Mouse (Mus musculus) G1E-ER4 (cell line): ENCODE measurements around the gene Zbed6. TPM values are rescaled to one million over a fixed set of nuclear protein-coding genes. Genes with fewer than 3 reads are reported as not detected.

Source experiments
- GATA1 ChIP-seq: IDR thresholded peaks from one replicate; pipeline ENCODE4 v1.8.0; 2012; ENCODE audit warnings: low read length, inconsistent platforms
- polyA plus RNA-seq: library from polyadenylated mRNA; stranded (reverse); fragments of >175 nt; gene quantifications from 2 replicates; pipeline ENCODE4 v1.2.3, GENCODE M21; 2012

Zbed6 gene
- polyA plus RNA-seq = not detected in 2 replicates

DNA sequence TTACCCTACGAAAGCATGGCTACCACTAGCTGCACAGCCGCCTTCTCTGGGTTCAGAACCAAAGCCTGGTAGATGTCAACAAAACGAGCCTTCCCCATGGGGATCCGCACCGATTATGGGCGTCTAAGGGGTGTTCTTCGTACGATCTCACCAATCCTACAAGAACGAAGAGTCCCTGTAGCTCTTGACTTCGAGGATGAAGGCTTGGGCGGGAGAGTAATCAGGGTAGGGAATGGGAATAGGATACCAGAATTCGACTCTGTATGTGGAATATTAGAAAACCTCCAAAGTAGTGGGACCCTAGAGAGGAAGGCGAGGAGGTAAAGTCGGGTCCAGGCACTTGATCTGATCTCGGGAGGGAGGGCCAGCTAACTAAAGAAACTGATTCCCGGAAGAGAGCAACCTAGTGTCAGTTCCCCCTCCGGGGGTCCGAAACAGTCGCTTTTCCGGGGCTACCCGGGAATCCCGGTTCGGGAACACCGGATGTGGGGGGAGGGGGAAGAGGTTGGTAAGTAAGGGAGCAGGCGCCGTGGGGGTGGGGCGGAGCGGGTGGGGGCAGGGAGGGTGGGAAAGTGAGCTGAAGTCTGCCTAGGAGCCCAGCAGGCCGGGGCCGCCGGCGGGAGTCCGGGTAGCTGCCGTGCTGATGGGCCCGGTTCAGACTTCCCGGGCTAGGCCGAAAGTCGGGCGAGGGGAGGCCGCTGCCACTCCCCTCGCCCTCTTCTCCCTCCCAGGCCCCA lies at the start of gene Zbed6:
Gene Zbed6, minus strand, starts transcription at position 420 of the 737 bp plus-strand sequence.
- TF ChIP-seq GATA1 = no peak

DNA sequence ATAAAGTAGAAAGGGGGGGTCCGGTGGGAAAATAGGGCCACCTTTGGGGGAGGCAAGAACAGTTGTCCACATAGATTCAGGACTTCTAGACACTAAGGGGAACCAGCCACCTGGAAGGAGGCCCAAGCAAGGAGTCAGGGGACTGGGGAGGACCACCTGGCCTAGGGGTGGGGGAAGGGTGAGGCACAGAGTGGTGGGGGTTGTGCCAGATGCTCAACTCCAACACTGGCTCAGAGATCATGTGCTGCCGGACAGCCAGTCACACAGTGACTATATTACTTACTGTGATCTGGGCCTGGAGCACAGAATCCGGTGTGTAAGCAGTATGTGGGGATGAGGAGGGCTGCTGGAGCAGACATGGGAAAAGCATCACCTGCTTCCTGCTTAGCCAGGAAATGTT lies 48.6 kb upstream of the Zbed6 start:
- no peak for TF ChIP-seq GATA1

DNA sequence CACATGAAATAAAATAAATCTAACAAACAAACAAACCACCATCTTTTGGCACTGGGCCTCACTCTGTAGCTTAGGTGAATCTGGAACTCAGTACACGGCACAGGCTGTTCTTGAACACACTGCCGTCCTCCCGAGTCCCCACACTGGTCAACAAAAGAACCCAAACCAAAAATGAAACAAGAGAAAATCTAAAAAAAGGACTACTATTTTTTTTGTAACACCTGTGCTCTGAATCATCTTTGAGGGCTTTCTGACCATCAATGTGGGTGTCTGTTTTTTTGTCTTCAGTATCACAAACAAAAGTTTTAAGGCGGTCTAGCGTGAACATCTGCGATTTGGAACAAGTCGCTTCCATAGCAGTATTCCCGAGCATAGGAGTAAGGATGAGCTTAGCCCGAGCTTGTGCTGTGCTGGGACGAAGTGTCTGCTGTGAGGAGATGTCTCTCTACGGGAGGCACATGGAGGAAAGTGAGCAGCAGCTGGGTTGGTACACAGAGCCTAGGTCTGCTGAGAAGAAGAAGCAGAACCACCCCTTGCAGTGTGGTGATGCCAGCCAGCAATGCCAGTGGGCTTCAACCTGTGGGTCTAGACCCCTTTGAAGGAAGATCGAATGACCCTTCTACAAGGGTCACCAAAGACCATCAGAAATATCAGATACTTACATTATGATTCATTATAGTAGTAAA lies 37.4 kb upstream of the Zbed6 start:
- TF ChIP-seq GATA1 = no peak

DNA sequence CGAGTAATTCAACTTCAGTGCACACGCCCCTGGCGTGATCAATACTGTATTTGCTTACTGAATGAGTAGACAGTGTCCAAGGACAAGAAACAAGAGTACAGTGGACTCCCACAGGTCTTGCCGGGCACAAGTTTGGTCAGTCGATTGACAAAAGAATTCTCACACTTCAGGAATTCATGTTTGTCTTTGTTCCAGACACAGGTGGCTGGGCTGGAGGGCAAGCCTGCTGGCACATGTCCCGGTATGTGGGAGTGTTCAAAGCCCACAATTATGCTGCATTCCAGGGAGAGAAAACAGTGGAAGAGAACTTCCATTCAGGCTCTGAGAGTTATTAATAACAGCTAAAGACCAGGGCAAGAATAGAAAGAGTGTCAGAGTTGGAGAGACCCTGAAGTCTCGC lies 35.2 kb upstream of the Zbed6 start:
- TF ChIP-seq GATA1 = no peak

DNA sequence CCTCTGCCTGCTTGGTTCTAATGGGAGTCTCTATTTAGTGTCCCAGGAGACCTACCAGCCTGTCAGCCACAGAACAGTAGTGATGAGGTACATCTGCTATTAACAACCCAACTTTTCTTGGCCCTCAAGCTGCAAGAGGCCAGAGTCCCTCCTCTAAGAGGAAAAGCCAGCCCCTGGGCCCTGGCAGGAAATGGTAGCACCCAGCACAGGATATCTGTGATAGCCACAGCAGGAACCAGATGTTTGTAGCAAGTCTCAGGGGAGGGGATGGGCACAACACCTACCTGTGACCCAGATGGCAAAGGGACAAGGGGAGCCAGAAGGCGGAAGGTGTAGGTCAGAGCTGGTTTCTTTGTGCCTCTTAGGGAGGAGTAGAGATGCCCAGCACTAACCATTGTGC lies 34.2 kb upstream of the Zbed6 start:
- no peak for TF ChIP-seq GATA1

DNA sequence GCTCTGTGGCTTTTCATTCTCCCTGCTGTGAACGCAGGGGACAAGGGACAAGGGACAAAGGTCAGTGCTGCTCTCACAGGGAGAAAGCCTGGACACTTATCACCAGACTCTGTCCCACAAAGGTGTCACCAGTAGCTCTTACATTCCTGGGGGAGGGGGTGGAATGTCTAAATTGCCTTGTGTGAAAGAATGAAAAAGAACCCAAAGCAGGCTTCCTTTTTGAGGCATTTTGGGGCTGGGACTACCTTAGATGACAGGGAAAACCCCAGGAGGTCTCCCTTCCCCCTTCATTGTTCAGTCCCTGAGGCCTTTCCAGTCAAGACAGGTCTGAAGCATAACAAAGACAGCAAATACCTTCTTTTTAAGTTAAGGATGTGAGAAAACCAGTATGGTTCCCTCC lies 33.6 kb upstream of the Zbed6 start:
- TF ChIP-seq GATA1 = no peak

DNA sequence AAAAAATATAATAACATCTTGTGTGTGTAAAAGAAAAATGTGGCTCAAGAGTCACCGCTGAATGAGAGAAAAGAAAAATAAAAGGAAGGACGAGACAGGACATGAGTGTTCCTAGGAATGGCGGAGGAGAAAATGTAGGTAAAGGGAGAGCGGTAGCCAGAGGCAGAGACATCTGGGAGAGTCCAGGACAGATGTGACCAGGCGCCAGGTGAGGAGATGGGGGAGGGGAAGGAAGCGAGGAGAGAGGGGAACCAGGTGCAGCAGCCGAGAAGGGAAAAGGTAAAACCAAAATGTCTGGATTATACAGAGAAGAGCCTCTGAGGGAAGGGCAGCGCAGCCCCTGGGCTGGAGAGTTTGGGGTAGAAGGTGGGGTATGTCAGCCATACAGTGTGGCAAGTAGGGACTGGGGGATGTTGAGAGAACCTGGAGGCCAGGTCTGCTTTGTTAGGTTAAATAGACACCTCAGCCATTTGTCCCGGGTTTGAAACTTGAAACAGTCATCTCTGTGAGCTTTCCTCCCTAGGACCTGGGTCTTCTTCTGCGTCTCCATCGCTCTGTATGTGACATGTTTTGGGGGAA lies 32.9 kb upstream of the Zbed6 start:
- no peak for TF ChIP-seq GATA1

DNA sequence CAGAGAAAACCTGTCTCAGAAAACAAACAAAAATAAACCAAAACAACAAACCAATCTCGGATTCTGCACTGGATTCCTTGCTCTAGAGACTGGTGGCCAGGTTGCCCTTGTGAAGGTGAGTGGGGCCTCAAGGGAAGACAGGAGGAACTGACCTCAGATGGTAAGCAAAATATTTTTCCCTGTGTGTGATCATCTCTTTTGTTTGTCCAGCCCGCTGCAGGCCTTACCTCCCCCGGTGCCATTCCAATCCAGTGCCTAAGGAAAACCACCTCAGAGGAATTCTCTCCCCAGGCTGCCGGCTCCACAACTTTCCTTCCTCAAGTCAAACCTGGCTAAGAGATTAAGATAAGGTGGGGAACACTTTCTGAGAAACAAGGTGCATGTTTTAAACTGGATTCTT lies 31.5 kb upstream of the Zbed6 start:
- no peak for TF ChIP-seq GATA1

DNA sequence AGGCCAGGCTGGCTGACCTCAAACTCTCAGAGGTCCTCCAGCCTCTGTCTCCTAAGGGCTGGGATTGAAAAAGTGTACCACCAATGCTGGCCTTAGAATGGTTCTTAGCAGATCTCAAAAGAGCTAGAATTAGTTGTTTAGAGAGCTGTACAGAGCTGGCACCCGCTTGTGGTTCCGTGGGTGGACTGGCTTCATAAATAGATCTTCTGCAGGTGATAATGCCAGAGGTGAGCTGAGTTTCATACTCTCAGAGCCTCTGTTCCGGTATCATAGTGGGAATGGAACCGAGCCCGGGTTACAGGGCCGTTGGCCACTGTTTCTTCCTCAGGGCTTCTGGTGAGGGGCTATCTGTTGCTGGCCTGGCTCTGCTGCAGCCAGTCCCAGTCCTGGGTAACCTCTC lies 30.4 kb upstream of the Zbed6 start:
- TF ChIP-seq GATA1 = no peak

DNA sequence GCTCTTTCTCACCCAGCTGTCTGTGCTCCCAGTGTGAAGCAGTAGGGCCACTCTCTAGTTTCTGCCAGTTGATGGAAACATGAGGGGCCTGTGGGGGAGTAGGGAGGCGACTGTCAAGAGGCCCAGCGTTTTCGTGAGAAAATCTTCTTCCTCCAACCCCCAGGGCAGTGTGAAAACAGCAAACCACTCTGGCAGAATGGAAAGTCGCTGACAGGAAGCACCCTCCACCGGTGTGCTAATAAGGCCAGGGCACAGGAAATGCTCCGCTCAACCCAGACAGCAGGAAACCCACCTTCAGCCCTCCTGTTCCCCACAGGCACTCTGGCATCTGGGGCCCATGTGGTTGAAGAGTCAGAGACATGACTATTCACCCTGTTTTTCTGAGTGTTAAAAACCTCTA lies 29.2 kb upstream of the Zbed6 start, which contains the start of gene Lax1:
Gene Lax1, minus strand, starts transcription at position 212 of the 400 bp plus-strand sequence.
- TF ChIP-seq GATA1 = no peak

DNA sequence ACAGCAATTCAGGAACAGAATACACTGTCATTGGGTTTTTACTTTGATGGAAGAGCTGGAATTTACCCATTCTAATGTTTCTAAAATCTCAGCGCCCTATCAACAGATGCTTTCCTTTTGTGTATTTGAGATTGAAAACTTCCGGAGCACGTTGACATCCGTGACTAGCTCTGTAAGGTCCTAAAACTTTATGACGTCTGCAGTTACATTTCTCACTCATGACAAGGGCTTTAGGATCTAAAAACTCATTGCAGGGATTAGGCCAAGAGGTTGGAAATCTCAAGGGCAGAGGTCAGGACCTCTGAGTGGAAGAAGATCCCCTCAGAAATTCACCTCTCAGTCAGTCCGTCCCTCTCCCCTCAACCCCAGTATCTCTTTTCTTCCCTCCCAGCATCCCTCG lies 27.6 kb upstream of the Zbed6 start:
- no peak for TF ChIP-seq GATA1

DNA sequence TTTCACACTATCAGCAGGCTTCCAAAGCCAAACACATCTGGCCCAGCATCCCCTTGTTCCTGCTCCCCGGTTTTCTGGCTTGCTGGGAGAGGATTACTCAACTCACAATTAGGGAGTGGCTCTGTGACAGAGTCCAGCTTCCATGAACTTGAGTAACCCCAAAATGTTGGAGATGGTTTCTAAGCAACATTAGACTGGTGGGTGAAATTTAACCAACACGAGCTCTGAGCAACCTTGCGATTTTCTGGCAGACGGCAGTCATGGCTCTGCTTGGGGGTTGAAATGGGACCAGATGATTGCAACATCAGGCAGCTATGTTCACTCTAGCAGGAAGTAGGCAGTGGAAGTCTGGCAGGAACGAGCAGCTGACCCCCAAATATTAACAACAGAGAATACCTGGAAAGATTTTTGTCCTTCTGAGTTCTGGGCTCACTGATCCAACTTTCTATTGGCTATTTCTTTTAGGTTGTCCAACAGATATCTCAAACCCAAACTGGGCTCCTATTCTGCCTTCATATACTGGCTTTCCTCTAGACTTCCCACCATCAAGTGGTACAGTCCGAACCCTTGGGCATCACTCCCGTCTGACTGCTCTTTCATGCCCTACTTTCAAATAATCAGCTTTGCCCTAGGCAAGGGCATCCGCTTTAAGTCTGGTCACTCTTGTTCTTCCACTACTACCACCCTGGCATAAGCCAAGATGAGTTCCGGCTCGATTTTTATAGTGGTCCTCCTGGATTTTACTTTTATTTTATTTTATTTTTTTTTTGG lies 25.2 kb upstream of the Zbed6 start:
- TF ChIP-seq GATA1 = no peak

DNA sequence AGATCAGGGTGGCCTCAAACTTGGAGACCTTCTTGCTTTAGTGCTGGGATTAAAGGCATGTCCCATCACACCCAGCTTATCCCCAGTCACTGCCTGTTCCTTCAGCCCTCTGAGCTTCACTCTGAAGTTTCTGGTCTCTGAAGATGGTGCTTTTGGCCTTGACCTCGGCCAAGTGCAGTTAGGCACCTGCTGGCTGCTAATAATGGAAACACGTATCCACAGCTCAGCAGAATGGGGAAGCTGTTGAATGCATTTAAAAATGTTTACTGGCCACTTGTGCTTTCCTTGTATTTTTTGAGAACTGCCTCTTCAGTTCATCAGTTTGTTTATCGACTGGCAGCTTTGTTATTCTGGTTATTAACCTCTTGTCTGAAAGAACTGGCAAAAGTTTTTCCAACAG lies 11.1 kb upstream of the Zbed6 start:
- no peak for TF ChIP-seq GATA1

DNA sequence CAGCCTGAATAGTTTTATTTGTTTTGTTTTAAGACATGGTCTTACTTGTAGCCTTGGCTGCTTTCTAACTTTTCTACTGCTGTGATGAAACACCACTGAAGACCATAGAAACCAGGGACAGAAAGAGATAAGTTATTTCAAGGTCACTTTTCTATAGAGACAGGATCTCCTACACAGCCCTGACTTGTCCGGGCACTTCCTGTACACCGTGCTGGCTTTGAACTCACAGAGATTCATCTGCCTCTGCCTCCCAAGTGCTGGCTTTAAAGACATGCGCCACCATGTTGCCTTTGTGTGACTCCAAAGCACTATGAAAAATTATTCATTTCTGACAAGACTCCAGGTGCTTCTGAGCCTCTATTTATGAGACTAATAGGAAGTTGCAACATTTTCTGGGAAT lies 10.6 kb upstream of the Zbed6 start:
- TF ChIP-seq GATA1 = no peak

DNA sequence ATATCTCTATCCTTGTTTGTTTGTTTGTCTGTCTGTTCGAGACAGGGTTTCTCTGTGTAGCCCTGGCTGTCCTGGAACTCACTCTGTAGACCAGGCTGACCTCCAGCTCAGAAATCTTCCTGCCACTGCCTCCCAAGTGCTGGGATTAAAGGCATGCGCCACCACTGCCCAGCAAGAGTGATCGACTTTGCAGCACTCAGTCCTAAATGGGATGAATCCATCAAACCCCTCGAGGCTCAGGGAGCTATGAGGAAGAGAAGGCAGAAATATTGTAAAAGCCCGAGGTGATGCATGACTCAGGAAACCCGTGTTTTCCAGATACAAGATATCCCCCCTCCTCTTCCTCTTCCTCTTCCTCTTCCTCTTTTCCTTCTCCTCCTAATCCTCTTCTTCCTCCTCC lies 10.1 kb upstream of the Zbed6 start:
- TF ChIP-seq GATA1 = no peak

DNA sequence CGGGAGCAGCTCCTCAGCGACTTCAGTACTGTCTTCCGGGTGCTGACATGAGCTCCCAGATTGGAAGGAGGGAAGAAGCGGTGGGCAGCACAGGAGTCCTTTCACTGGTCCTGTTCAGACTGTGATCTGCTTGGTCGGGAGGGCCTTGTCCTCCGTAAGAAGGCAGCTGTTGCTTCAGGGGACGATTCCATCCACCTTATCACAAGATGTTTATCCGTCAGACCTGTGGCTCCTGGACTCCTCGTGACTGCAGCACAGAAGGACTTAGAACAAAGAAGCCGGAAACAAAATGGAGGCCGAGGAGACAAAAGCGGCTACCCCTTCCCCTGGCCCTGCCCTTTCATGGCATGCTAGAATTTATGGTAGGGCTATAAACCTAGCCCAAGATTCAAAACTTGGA lies 9.5 kb upstream of the Zbed6 start:
- no peak for TF ChIP-seq GATA1
